Mouse (Mus musculus) heart, embryonic 15.5 days (tissue): ENCODE measurements around the gene Dis3. TPM values are rescaled to one million over a fixed set of nuclear protein-coding genes. Genes with fewer than 3 reads are reported as not detected.

Experiments used
- ATAC-seq: fragments of 200-750 bp; cut with Nextera tagmentation; replicated peaks from 2 replicates; pipeline ENCODE4 v1.8.0; 2017; ENCODE audit warnings: low read depth, moderate TSS enrichment; ENCODE audit not compliant: insufficient number of reproducible peaks, insufficient read depth, low FRiP score
- H3K27ac ChIP-seq: fragments of 300-500 bp; sonication (generic); 2 replicates; pipeline ENCODE4 v1.5.1; 2015; ENCODE audit warnings: mild to moderate bottlenecking, inconsistent platforms
- H3K27me3 ChIP-seq: fragments of 300-500 bp; sonication (generic); 2 replicates; pipeline ENCODE4 v1.6.1; 2015; ENCODE audit warnings: inconsistent platforms
- H3K36me3 ChIP-seq: fragments of 300-500 bp; sonication (generic); 2 replicates; pipeline ENCODE4 v1.6.1; 2015; ENCODE audit warnings: mild to moderate bottlenecking, inconsistent platforms
- H3K4me1 ChIP-seq: fragments of 300-500 bp; sonication (generic); replicated peaks from 2 replicates; pipeline ENCODE4 v1.6.1; 2015; ENCODE audit warnings: inconsistent platforms
- H3K4me2 ChIP-seq: fragments of 300-500 bp; sonication (generic); 2 replicates; pipeline ENCODE4 v1.6.1; 2015; ENCODE audit warnings: inconsistent platforms, mild to moderate bottlenecking, moderate library complexity
- H3K4me3 ChIP-seq: fragments of 300-500 bp; sonication (generic); 2 replicates; pipeline ENCODE4 v1.5.1; 2015; ENCODE audit warnings: mild to moderate bottlenecking, inconsistent platforms
- H3K9ac ChIP-seq: fragments of 300-500 bp; sonication (generic); 2 replicates; pipeline ENCODE4 v1.6.1; 2015; ENCODE audit warnings: mild to moderate bottlenecking, inconsistent platforms
- H3K9me3 ChIP-seq: fragments of 300-500 bp; sonication (generic); replicated peaks from 2 replicates; pipeline ENCODE4 v1.6.1; 2016; ENCODE audit warnings: inconsistent platforms
- WGBS: fragments of 180-500 bp; shearing (Covaris S2); methylation state at CpG from one replicate; pipeline ENCODE4 v1.1.7; 2015; ENCODE audit warnings: mixed read lengths; 5-methylcytosine and 5-hydroxymethylcytosine counted together
- polyA plus RNA-seq: library from polyadenylated mRNA; unstranded; fragments of >200 nt; fragmentation: Nextera tagmentation; extraction: Ambion mirVana; gene quantifications from 2 replicates; pipeline ENCODE4 v1.2.1, GENCODE M21; 2015

Dis3 gene
- polyA plus RNA-seq, 1 experiment from 2014 or later = 17.5 TPM

- WGBS = 90% methylated on average over 11 of the region's 11 CpGs
- no peaks in the 10 kb centered on the region for H3K4me1 ChIP-seq
- ATAC-seq = no peak
- H3K4me3 ChIP-seq = no peak overlapping the region
- H3K9ac ChIP-seq = no peak overlapping the region
- H3K36me3 ChIP-seq = no peaks in the 10 kb centered on the region
- H3K27me3 ChIP-seq = no peaks in the 10 kb centered on the region
- H3K9me3 ChIP-seq = no peaks in the 10 kb centered on the region
- H3K4me2 ChIP-seq = no peak overlapping the region
- H3K27ac ChIP-seq = no peak overlapping the region
These were observed 22.2 kb upstream of the Dis3 start for GRCm38 (mm10) chr14:99121584-99122339.

- ATAC-seq = no peak
- Histone ChIP-seq H3K9me3 (no peaks in the 10 kb centered on the region), H3K27me3 (no peaks in the 10 kb centered on the region), H3K36me3 (peaks cover 13% of the 10 kb centered on the region), H3K9ac (no peak overlapping the region), H3K4me1 (no peaks in the 10 kb centered on the region), H3K4me3 (no peak overlapping the region), H3K27ac (no peak overlapping the region), H3K4me2 (no peak overlapping the region)
- 82% methylated on average over 4 of the region's 4 CpGs for WGBS
These were observed 18.0 kb upstream of the Dis3 start for GRCm38 (mm10) chr14:99117576-99117975.

DNA sequence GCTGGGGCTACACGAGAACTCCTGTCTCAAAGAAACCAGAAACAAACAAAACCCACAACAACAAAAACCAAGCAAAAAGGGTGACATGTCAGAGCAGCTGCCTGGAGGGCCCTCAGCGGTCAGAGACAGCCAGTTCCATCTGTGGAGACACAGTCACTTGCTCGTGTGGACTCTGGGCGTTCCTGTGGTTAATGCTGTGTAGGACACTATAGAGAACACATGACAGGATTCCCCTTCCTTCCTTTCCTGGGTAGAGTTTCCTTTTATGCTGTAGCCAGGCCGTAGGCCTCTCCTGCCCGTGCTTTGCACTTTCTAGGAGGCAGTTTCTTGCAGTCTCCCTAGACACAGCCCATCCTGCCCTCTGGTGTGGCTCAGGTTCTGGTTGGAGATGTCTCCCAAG lies 9.2 kb upstream of the Dis3 start:
- no peak for ATAC-seq
- H3K4me3 ChIP-seq = no peak overlapping the region
- peaks cover 37% of the 10 kb centered on the region for H3K36me3 ChIP-seq
- H3K9ac ChIP-seq = no peak overlapping the region
- no peaks in the 10 kb centered on the region for H3K27me3 ChIP-seq
- no peaks in the 10 kb centered on the region for H3K4me1 ChIP-seq
- H3K9me3 ChIP-seq = no peaks in the 10 kb centered on the region
- no peak overlapping the region for H3K27ac ChIP-seq
- H3K4me2 ChIP-seq = no peak overlapping the region
- WGBS = 83% methylated on average over 6 of the region's 6 CpGs

GRCm38 (mm10) chr14:99107631-99108187 lies 8.1 kb upstream of the Dis3 start:
- Histone ChIP-seq H3K36me3 (peaks cover 32% of the 10 kb centered on the region), H3K9ac (no peak overlapping the region), H3K4me3 (no peak overlapping the region), H3K4me2 (no peak overlapping the region), H3K27me3 (no peaks in the 10 kb centered on the region), H3K27ac (no peak overlapping the region), H3K9me3 (no peaks in the 10 kb centered on the region), H3K4me1 (no peaks in the 10 kb centered on the region)
- ATAC-seq = no peak
- WGBS = 77% methylated on average over 2 of the region's 2 CpGs

DNA sequence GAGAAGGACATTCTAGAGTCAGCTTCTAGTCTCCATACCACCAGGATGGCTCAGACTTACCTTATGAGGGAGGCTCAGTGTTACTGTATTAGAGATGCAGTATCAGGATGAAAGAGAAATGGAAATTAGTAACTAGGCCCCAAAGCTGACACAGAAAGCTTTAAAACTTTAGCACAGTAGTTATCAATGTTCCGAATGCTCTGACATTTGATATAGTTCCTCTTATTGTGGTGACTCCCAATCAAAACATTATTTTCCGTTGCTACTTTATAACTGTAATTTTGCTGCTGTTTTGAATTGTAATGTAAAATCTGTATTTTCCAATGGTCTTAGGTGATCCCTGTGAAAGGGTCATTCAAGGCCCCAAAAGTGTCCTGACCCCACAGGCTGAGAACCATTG lies 7.1 kb upstream of the Dis3 start:
- no peak overlapping the region for H3K4me2 ChIP-seq
- H3K36me3 ChIP-seq = peaks cover 32% of the 10 kb centered on the region
- no peaks in the 10 kb centered on the region for H3K27me3 ChIP-seq
- no peak overlapping the region for H3K9ac ChIP-seq
- no peaks in the 10 kb centered on the region for H3K9me3 ChIP-seq
- H3K4me1 ChIP-seq = no peaks in the 10 kb centered on the region
- no peak overlapping the region for H3K4me3 ChIP-seq
- H3K27ac ChIP-seq = no peak overlapping the region
- WGBS = 85% methylated on average over 2 of the region's 2 CpGs
- ATAC-seq = no peak

DNA sequence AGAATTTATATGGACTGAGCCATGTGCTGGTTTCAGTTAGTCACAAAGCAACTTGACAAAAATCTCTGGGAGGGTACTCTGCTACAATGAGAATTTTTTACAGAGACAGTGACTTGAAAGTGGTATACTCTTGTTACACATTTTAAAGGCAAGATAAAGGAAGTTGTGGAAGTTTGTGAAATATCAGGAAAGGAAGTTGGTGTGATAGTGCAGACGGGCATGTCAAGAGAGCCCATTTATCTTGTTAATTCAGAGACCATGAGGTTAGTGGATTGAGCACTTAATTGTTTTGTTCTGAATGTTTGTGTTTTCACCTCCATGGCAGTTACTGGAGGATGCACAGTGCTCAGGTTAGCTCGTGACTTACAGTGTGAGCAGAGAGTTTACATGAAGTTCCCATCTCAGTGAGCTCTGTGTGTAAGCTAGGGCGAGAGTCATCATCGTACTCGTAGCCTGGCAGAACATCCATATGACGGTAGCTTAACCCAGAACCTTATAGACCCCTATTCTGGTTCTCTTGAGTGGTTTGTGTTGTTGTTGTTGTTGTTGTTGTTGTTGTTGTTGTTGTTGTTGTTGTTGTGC lies 5.1 kb upstream of the Dis3 start:
- 90% methylated on average over 6 of the region's 6 CpGs for WGBS
- no peak overlapping the region for H3K9ac ChIP-seq
- no peaks in the 10 kb centered on the region for H3K9me3 ChIP-seq
- H3K4me2 ChIP-seq = no peak overlapping the region
- no peak overlapping the region for H3K4me3 ChIP-seq
- H3K4me1 ChIP-seq = peaks cover 6% of the 10 kb centered on the region; the same call in 1 of the 2 replicates
- H3K27ac ChIP-seq = no peak overlapping the region
- H3K27me3 ChIP-seq = no peaks in the 10 kb centered on the region
- no peak for ATAC-seq
- H3K36me3 ChIP-seq = peaks cover 26% of the 10 kb centered on the region

DNA sequence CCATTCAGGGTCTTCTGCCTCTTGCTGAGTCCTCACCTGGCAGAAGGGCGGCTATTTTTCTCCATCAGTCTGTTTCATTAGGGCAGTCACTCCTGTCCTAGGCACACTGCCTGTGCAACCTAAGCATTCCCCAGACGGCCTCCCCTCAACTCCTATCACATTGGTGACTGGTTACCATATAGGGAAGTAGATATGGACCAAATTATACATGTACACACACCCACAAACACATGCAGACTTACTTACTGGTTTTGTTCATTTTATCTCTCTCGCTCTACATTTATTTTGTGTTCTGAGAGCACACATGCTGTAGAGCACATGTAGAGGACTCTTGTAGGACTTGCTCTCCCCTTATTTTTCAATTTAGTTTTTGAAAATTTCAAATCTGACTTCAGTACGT lies 3.5 kb upstream of the Dis3 start:
- H3K9ac ChIP-seq = no peak overlapping the region
- H3K4me2 ChIP-seq = no peak overlapping the region
- no peaks in the 10 kb centered on the region for H3K9me3 ChIP-seq
- peaks cover 14% of the 10 kb centered on the region for H3K4me1 ChIP-seq
- H3K27ac ChIP-seq = no peak overlapping the region
- no peaks in the 10 kb centered on the region for H3K27me3 ChIP-seq
- WGBS = 87% methylated on average over 4 of the region's 4 CpGs
- H3K36me3 ChIP-seq = peaks cover 20% of the 10 kb centered on the region; the same call in 1 of the 2 replicates
- no peak overlapping the region for H3K4me3 ChIP-seq
- ATAC-seq = no peak

GRCm38 (mm10) chr14:99099967-99100587 lies 507 bp upstream of the Dis3 start:
- H3K9ac ChIP-seq = peak overlapping the region; percentile 68

GRCm38 (mm10) chr14:99088947-99089346 lies 10.6 kb downstream of the Dis3 start:
- Histone ChIP-seq H3K27me3 (no peaks in the 10 kb centered on the region), H3K9me3 (no peaks in the 10 kb centered on the region), H3K36me3 (peaks cover 50% of the 10 kb centered on the region), H3K27ac (no peak overlapping the region), H3K4me2 (no peak overlapping the region), H3K9ac (no peak overlapping the region), H3K4me1 (no peaks in the 10 kb centered on the region), H3K4me3 (no peak overlapping the region)
- WGBS = 95% methylated on average over 7 of the region's 7 CpGs
- ATAC-seq = no peak

More at GRCm38 (mm10) chr14:99099967-99100587, 507 bp upstream of the Dis3 start:
- 5% methylated on average over 20 of the region's 20 CpGs for WGBS
- Histone ChIP-seq H3K4me3 (peak overlapping the region; percentile 83), H3K27ac (peak overlapping the region; percentile 42), H3K9me3 (no peaks in the 10 kb centered on the region), H3K27me3 (no peaks in the 10 kb centered on the region), H3K4me2 (peak overlapping the region; percentile 73), H3K36me3 (peaks cover 34% of the 10 kb centered on the region; the same call in 1 of the 2 replicates), H3K4me1 (peaks cover 14% of the 10 kb centered on the region)
- no peak for ATAC-seq

DNA sequence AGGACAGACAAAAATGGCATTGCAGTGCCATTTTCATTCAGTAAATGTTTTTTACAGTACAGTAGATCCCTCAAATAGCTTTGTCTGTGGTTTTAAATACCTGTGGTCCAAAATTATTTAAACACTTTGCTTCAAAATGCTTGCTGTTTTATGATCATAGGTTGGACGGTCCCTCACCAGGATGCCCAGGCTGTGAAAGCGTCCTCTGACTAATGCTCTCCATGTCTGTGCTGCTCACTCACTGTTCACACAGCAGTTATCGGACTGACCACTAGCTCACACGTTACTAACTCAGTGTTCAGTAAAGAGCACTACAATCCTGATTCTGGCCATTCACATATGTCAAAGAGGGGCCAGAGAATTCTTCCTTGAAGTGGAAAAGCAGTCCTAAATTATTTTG lies 28.4 kb downstream of the Dis3 start:
- Histone ChIP-seq H3K36me3 (peaks cover 47% of the 10 kb centered on the region), H3K4me1 (no peaks in the 10 kb centered on the region), H3K9me3 (no peaks in the 10 kb centered on the region), H3K27me3 (no peaks in the 10 kb centered on the region), H3K27ac (no peak overlapping the region), H3K4me2 (no peak overlapping the region), H3K9ac (no peak overlapping the region), H3K4me3 (no peak overlapping the region)
- WGBS = 91% methylated on average over 4 of the region's 4 CpGs
- ATAC-seq = no peak

DNA sequence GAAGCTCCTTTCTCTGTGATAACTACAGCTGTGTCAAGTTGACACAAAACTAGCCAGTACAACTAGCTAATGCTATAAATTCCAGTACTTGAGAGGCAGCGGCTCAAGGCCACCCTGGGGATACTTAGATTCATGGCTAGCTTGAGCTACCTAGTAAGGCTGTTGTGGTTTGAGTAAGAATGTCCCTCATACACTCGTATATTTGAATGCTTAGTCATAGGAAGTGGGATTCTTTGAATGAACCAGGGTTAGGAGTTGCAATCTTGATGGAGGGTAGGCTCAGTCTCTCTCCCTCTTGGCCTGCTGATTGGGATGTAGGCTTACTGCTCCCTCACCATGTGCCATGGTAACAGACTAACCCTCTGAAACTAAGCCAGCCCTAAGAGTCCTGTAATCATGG lies 36.5 kb downstream of the Dis3 start:
- ATAC-seq = no peak
- no peak overlapping the region for H3K4me3 ChIP-seq
- no peak overlapping the region for H3K27ac ChIP-seq
- H3K4me2 ChIP-seq = no peak overlapping the region
- no peaks in the 10 kb centered on the region for H3K9me3 ChIP-seq
- no peak overlapping the region for H3K9ac ChIP-seq
- peaks cover 54% of the 10 kb centered on the region for H3K36me3 ChIP-seq
- H3K27me3 ChIP-seq = no peaks in the 10 kb centered on the region
- H3K4me1 ChIP-seq = no peaks in the 10 kb centered on the region
- WGBS = 95% methylated on average over 2 of the region's 2 CpGs
